Mouse (Mus musculus) c-Kit-positive CD71-positive TER-119-positive erythroid progenitor cells, embryonic 14.5 days (primary cell): ENCODE data around the gene Pcp4l1.

Experiments
- DNase-seq: peaks from one replicate; pipeline ENCODE4 v3.0.0-alpha.2; 2013; ENCODE audit warnings: low spot score

Gene Pcp4l1

GRCm38 (mm10) chr1:171135600-171135999, 60.5 kb downstream of the Pcp4l1 start:
- DNase-seq: no peak

- no peak for DNase-seq
Observed at GRCm38 (mm10) chr1:171130971-171131370, 65.1 kb downstream of the Pcp4l1 start.

GRCm38 (mm10) chr1:171129251-171129650, 66.8 kb downstream of the Pcp4l1 start:
- DNase-seq: no peak

GRCm38 (mm10) chr1:171124398-171124797, 71.7 kb downstream of the Pcp4l1 start:
- peak; percentile 65 for DNase-seq
